Mouse (Mus musculus) kidney, adult 9 months (tissue): Measurements from ENCODE around the gene Hadhb.
A peak's percentile ranks its signal among the peaks of the same experiment; 100 is the strongest.

ENCODE experiments used
- DNase-seq: peaks from one replicate; pipeline ENCODE4 v3.0.0; 2022

The Hadhb gene

GRCm38 (mm10) chr5:30131246-30131645, 23.8 kb upstream of the Hadhb start:
- DNase-seq: no peak

- DNase-seq: no peak
Observed at GRCm38 (mm10) chr5:30132173-30132572, 22.9 kb upstream of the Hadhb start.

- DNase-seq: no peak
Observed at GRCm38 (mm10) chr5:30135711-30136231, 19.3 kb upstream of the Hadhb start.

GRCm38 (mm10) chr5:30137271-30137670, 17.8 kb upstream of the Hadhb start:
- DNase-seq: no peak

- no peak for DNase-seq
Observed at GRCm38 (mm10) chr5:30138193-30138592, 16.9 kb upstream of the Hadhb start.

- no peak for DNase-seq
Observed at GRCm38 (mm10) chr5:30146526-30146925, 8.5 kb upstream of the Hadhb start.

- DNase-seq: no peak
Observed at GRCm38 (mm10) chr5:30148133-30148920, 6.7 kb upstream of the Hadhb start.

GRCm38 (mm10) chr5:30152007-30152406, 3.0 kb upstream of the Hadhb start:
- peak; percentile 69 for DNase-seq

- DNase-seq: peak; percentile 63
Observed at GRCm38 (mm10) chr5:30152413-30152812, 2.6 kb upstream of the Hadhb start.

GRCm38 (mm10) chr5:30153222-30153621, 1.8 kb upstream of the Hadhb start:
- no peak for DNase-seq

- DNase-seq: no peak
Observed at GRCm38 (mm10) chr5:30154013-30154412, 1.0 kb upstream of the Hadhb start.

- DNase-seq: no peak
Observed at GRCm38 (mm10) chr5:30155395-30155792, 346 bp downstream of the Hadhb start.

GRCm38 (mm10) chr5:30155821-30156629, 977 bp downstream of the Hadhb start:
- no peak for DNase-seq

- DNase-seq: no peak
Observed at GRCm38 (mm10) chr5:30159601-30160000, 4.6 kb downstream of the Hadhb start.

- no peak for DNase-seq
Observed at GRCm38 (mm10) chr5:30161836-30162235, 6.8 kb downstream of the Hadhb start.

GRCm38 (mm10) chr5:30162339-30162738, 7.3 kb downstream of the Hadhb start:
- DNase-seq: no peak

- no peak for DNase-seq
Observed at GRCm38 (mm10) chr5:30165234-30165946, 10.3 kb downstream of the Hadhb start.

- peak; percentile 43 for DNase-seq
Observed at GRCm38 (mm10) chr5:30170303-30170940, 15.4 kb downstream of the Hadhb start.

GRCm38 (mm10) chr5:30172115-30172514, 17.1 kb downstream of the Hadhb start:
- no peak for DNase-seq

GRCm38 (mm10) chr5:30172931-30173692, 18.1 kb downstream of the Hadhb start:
- DNase-seq: no peak

GRCm38 (mm10) chr5:30175811-30176210, 20.8 kb downstream of the Hadhb start:
- DNase-seq: no peak
